Mouse (Mus musculus): ENCODE data around the gene Kif3b. TPM values are rescaled to one million over a fixed set of nuclear protein-coding genes. Genes with fewer than 3 reads are reported as not detected.

Kif3b gene
- polyA plus RNA-seq, 1 experiment from 2014 or later = 14.2 TPM

- no peak overlapping the region for H3K9ac ChIP-seq (ENCODE audit: low read length)
- H3K4me2 ChIP-seq (ENCODE audit: low read length) = no peak overlapping the region
- ATAC-seq = no peak
- peaks cover 13% of the 10 kb centered on the region for H3K4me1 ChIP-seq (ENCODE audit: control insufficient read depth, insufficient read depth, low read length)
- no peaks in the 10 kb centered on the region for H3K27me3 ChIP-seq (replicated peaks; ENCODE audit: control insufficient read depth, insufficient read depth, low read length)
- H3K36me3 ChIP-seq (ENCODE audit: control insufficient read depth, insufficient read depth, low read length) = no peaks in the 10 kb centered on the region
- H3K4me3 ChIP-seq (ENCODE audit: low read depth, low read length) = no peak overlapping the region
- no peaks in the 10 kb centered on the region for H3K9me3 ChIP-seq (replicated peaks; ENCODE audit: control insufficient read depth, low read length)
- DNase-seq (ENCODE audit: low spot score) = peak; percentile 82
- H3K27ac ChIP-seq (ENCODE audit: low read depth, low read length) = no peak overlapping the region
- WGBS = 35% methylated on average over 6 of the region's 6 CpGs
These were observed 3.4 kb upstream of the Kif3b start for GRCm38 (mm10) chr2:153287835-153288234.

DNA sequence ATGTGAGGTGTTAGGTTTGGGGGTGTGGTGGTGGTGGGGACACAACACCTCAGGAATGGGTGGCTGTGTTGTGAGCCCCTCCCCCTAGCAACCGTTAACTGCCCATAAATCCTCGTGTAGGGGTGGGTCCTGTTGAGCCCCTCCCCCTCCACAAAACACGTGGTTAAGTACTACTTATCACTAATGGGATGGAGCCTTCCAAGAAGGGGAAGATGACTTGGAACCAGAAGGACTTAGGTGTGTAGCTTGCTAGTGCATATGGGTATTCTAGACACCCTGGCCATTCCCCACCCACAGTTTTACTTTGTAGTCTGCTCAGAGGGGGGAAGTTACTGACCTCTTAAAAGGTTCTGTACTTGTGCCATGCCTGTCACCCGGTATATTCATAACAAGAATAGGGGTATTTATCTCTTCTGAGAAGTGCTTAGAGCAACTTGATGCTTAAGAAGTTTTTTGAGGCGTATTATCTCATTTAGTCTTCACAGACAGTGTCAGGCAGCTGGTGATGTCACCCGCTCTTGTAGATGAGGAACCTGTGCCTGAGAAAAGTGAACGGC is 1.2 kb downstream of the Kif3b start:
- Histone ChIP-seq H3K9me3 (replicated peaks; ENCODE audit: control insufficient read depth, low read length) (no peaks in the 10 kb centered on the region), H3K27ac (ENCODE audit: low read depth, low read length) (no peak overlapping the region), H3K4me2 (ENCODE audit: low read length) (peak overlapping the region; percentile 78), H3K4me1 (ENCODE audit: control insufficient read depth, insufficient read depth, low read length) (peaks cover 13% of the 10 kb centered on the region), H3K27me3 (replicated peaks; ENCODE audit: control insufficient read depth, insufficient read depth, low read length) (no peaks in the 10 kb centered on the region), H3K36me3 (ENCODE audit: control insufficient read depth, insufficient read depth, low read length) (no peaks in the 10 kb centered on the region), H3K4me3 (ENCODE audit: low read depth, low read length) (peak overlapping the region; percentile 87), H3K9ac (ENCODE audit: low read length) (peak overlapping the region; percentile 96; the same call in 1 of the 2 replicates)
- ATAC-seq (no peak), DNase-seq (ENCODE audit: low spot score) (no peak)
- 52% methylated on average over 7 of the region's 7 CpGs for WGBS

DNA sequence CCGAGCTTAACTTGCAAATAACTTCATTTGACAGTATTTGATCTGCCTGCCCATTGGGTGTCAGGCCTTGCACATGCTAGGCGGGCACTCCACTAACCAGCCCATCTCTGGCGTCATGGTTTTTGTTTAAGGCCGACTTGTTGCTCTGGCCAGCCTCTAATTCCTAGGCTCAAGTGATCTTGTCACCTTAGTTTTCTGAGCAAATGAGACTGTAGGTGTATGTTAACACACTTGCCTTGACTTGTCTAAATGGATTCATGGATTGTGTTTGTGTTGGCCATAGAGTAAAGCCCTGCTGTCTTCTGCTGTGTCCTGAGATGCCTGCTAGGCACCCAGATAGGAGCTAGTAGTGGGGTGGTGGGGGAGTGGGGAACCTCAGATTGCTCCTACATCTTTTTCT is 4.0 kb downstream of the Kif3b start:
- Histone ChIP-seq H3K36me3 (ENCODE audit: control insufficient read depth, insufficient read depth, low read length) (no peaks in the 10 kb centered on the region), H3K27ac (ENCODE audit: low read depth, low read length) (no peak overlapping the region), H3K4me1 (ENCODE audit: control insufficient read depth, insufficient read depth, low read length) (peaks cover 13% of the 10 kb centered on the region), H3K4me3 (ENCODE audit: low read depth, low read length) (no peak overlapping the region), H3K4me2 (ENCODE audit: low read length) (no peak overlapping the region), H3K9ac (ENCODE audit: low read length) (no peak overlapping the region), H3K9me3 (replicated peaks; ENCODE audit: control insufficient read depth, low read length) (no peaks in the 10 kb centered on the region), H3K27me3 (replicated peaks; ENCODE audit: control insufficient read depth, insufficient read depth, low read length) (no peaks in the 10 kb centered on the region)
- ATAC-seq (no peak), DNase-seq (ENCODE audit: low spot score) (no peak)
- 92% methylated on average over 4 of the region's 4 CpGs for WGBS

DNA sequence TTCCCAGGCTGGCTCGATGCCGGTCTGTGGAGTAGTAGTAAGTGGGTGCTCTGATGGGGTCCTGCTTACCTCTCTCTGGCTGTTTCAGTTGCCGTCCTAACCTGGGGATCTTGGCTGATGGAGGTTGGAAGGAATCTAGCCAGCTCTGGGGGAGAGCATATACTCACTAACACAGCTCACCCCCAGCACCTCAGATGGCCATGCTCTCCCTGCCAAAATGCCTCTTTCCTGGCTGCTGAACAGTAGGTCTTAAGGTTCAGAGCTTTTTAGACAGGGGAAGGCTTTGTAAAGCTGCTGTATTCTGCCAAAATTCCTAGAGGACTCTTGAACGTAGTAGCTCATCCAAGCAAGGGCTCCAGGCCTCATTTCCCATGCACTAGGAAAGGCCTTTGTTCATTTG is 6.6 kb downstream of the Kif3b start:
- Histone ChIP-seq H3K9ac (ENCODE audit: low read length) (no peak overlapping the region), H3K4me3 (ENCODE audit: low read depth, low read length) (no peak overlapping the region), H3K9me3 (replicated peaks; ENCODE audit: control insufficient read depth, low read length) (no peaks in the 10 kb centered on the region), H3K36me3 (ENCODE audit: control insufficient read depth, insufficient read depth, low read length) (no peaks in the 10 kb centered on the region), H3K27ac (ENCODE audit: low read depth, low read length) (no peak overlapping the region), H3K4me1 (ENCODE audit: control insufficient read depth, insufficient read depth, low read length) (no peaks in the 10 kb centered on the region), H3K4me2 (ENCODE audit: low read length) (no peak overlapping the region), H3K27me3 (replicated peaks; ENCODE audit: control insufficient read depth, insufficient read depth, low read length) (no peaks in the 10 kb centered on the region)
- DNase-seq (ENCODE audit: low spot score) = no peak
- 82% methylated on average over 4 of the region's 4 CpGs for WGBS
- no peak for ATAC-seq

GRCm38 (mm10) chr2:153298460-153298859 is 7.2 kb downstream of the Kif3b start:
- H3K36me3 ChIP-seq (ENCODE audit: control insufficient read depth, insufficient read depth, low read length) = no peaks in the 10 kb centered on the region
- no peak overlapping the region for H3K27ac ChIP-seq (ENCODE audit: low read depth, low read length)
- ATAC-seq (no peak), DNase-seq (ENCODE audit: low spot score) (no peak)
- no peak overlapping the region for H3K4me2 ChIP-seq (ENCODE audit: low read length)
- no peaks in the 10 kb centered on the region for H3K27me3 ChIP-seq (replicated peaks; ENCODE audit: control insufficient read depth, insufficient read depth, low read length)
- 78% methylated on average over 4 of the region's 4 CpGs for WGBS
- H3K9me3 ChIP-seq (replicated peaks; ENCODE audit: control insufficient read depth, low read length) = no peaks in the 10 kb centered on the region
- H3K9ac ChIP-seq (ENCODE audit: low read length) = no peak overlapping the region
- H3K4me1 ChIP-seq (ENCODE audit: control insufficient read depth, insufficient read depth, low read length) = no peaks in the 10 kb centered on the region
- no peak overlapping the region for H3K4me3 ChIP-seq (ENCODE audit: low read depth, low read length)

- H3K27ac ChIP-seq (ENCODE audit: low read depth, low read length) = no peak overlapping the region
- WGBS = 83% methylated on average over 4 of the region's 4 CpGs
- ATAC-seq = no peak
- H3K4me2 ChIP-seq (ENCODE audit: low read length) = no peak overlapping the region
- no peak overlapping the region for H3K9ac ChIP-seq (ENCODE audit: low read length)
- no peak overlapping the region for H3K4me3 ChIP-seq (ENCODE audit: low read depth, low read length)
- no peaks in the 10 kb centered on the region for H3K36me3 ChIP-seq (ENCODE audit: control insufficient read depth, insufficient read depth, low read length)
- DNase-seq (ENCODE audit: low spot score) = no peak
- no peaks in the 10 kb centered on the region for H3K27me3 ChIP-seq (replicated peaks; ENCODE audit: control insufficient read depth, insufficient read depth, low read length)
- H3K9me3 ChIP-seq (replicated peaks; ENCODE audit: control insufficient read depth, low read length) = no peaks in the 10 kb centered on the region
- H3K4me1 ChIP-seq (ENCODE audit: control insufficient read depth, insufficient read depth, low read length) = no peaks in the 10 kb centered on the region
These were observed 7.7 kb downstream of the Kif3b start for GRCm38 (mm10) chr2:153298863-153299262.

DNA sequence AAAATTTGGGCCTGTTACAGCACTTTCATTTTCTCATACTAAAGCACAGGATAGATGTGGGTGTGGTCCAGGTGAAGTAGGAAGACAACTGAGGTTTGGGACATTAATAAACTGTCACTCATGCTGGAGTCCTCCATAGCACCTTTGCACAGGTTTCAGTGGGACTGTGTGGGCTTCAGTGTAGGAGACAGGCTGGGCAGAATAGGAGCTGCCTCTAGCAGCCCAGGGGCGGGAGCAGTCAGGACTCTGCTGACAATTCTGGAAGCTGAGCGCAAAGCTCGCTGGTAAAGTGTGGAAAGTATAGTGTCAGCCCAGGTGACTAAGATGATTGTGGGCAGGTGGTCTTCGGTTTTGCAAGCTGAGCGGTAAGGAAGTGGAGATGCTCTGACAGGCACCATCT is 9.9 kb downstream of the Kif3b start:
- Histone ChIP-seq H3K4me3 (ENCODE audit: low read depth, low read length) (no peak overlapping the region), H3K4me1 (ENCODE audit: control insufficient read depth, insufficient read depth, low read length) (no peaks in the 10 kb centered on the region), H3K27me3 (replicated peaks; ENCODE audit: control insufficient read depth, insufficient read depth, low read length) (no peaks in the 10 kb centered on the region), H3K9me3 (replicated peaks; ENCODE audit: control insufficient read depth, low read length) (no peaks in the 10 kb centered on the region), H3K36me3 (ENCODE audit: control insufficient read depth, insufficient read depth, low read length) (no peaks in the 10 kb centered on the region), H3K27ac (ENCODE audit: low read depth, low read length) (no peak overlapping the region), H3K9ac (ENCODE audit: low read length) (no peak overlapping the region), H3K4me2 (ENCODE audit: low read length) (no peak overlapping the region)
- ATAC-seq = no peak
- no peak for DNase-seq (ENCODE audit: low spot score)
- WGBS = 95% methylated on average over 5 of the region's 5 CpGs

DNA sequence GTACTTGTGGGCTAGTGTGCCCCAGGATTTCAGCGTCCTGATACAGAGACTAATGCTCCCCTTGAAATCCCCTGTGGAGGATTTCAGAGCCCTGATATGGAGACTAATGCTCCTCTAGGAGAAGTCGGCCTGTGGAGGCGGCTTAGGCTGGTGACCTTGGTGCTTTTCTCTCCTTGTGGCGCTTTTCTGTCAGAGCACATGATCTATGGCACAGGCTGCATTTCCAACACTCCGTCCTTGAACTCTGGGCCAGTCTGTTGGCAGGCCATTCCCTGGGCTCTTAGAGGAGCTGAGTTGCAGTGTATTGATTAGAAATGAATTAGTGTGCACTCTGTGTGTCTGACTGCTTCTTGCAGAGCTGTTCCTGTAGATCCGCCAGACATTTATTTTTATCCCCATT is 14.0 kb downstream of the Kif3b start:
- DNase-seq (ENCODE audit: low spot score) (no peak), ATAC-seq (no peak)
- Histone ChIP-seq H3K4me3 (ENCODE audit: low read depth, low read length) (no peak overlapping the region), H3K27ac (ENCODE audit: low read depth, low read length) (no peak overlapping the region), H3K36me3 (ENCODE audit: control insufficient read depth, insufficient read depth, low read length) (no peaks in the 10 kb centered on the region), H3K27me3 (replicated peaks; ENCODE audit: control insufficient read depth, insufficient read depth, low read length) (no peaks in the 10 kb centered on the region), H3K4me1 (ENCODE audit: control insufficient read depth, insufficient read depth, low read length) (no peaks in the 10 kb centered on the region), H3K9ac (ENCODE audit: low read length) (no peak overlapping the region), H3K4me2 (ENCODE audit: low read length) (no peak overlapping the region), H3K9me3 (replicated peaks; ENCODE audit: control insufficient read depth, low read length) (no peaks in the 10 kb centered on the region)
- 81% methylated on average over 6 of the region's 6 CpGs for WGBS

- H3K36me3 ChIP-seq (ENCODE audit: control insufficient read depth, insufficient read depth, low read length) = no peaks in the 10 kb centered on the region
- no peak for ATAC-seq
- no peaks in the 10 kb centered on the region for H3K27me3 ChIP-seq (replicated peaks; ENCODE audit: control insufficient read depth, insufficient read depth, low read length)
- H3K27ac ChIP-seq (ENCODE audit: low read depth, low read length) = no peak overlapping the region
- 92% methylated on average over 7 of the region's 7 CpGs for WGBS
- no peak overlapping the region for H3K4me3 ChIP-seq (ENCODE audit: low read depth, low read length)
- H3K9me3 ChIP-seq (replicated peaks; ENCODE audit: control insufficient read depth, low read length) = no peaks in the 10 kb centered on the region
- no peaks in the 10 kb centered on the region for H3K4me1 ChIP-seq (ENCODE audit: control insufficient read depth, insufficient read depth, low read length)
- no peak overlapping the region for H3K9ac ChIP-seq (ENCODE audit: low read length)
- H3K4me2 ChIP-seq (ENCODE audit: low read length) = no peak overlapping the region
- no peak for DNase-seq (ENCODE audit: low spot score)
These were observed 17.4 kb downstream of the Kif3b start for GRCm38 (mm10) chr2:153308586-153308985.
